Mouse (Mus musculus) hindbrain, embryonic 16.5 days (tissue): ENCODE results near the gene Nrf1. TPM values are rescaled to one million over a fixed set of nuclear protein-coding genes. Genes with fewer than 3 reads are reported as not detected.
A peak's percentile ranks its signal among the peaks of the same experiment; 100 is the strongest.

Experiments
- ATAC-seq: fragments of 200-750 bp; cut with Nextera tagmentation; 2 replicates; pipeline ENCODE4 v1.8.0; 2017; ENCODE audit warnings: moderate TSS enrichment, moderate library complexity
- H3K27ac ChIP-seq: fragments of 300-500 bp; sonication (generic); 2 replicates; pipeline ENCODE4 v1.5.1; 2014; ENCODE audit warnings: low read depth, mild to moderate bottlenecking, control low read depth, low read length, moderate library complexity
- H3K27me3 ChIP-seq: fragments of 300-500 bp; sonication (generic); replicated peaks from 2 replicates; pipeline ENCODE4 v1.6.1; 2014; ENCODE audit warnings: low read length; ENCODE audit not compliant: control insufficient read depth, insufficient read depth
- H3K36me3 ChIP-seq: fragments of 300-500 bp; sonication (generic); 2 replicates; pipeline ENCODE4 v1.6.1; 2014; ENCODE audit warnings: mild to moderate bottlenecking, low read length, moderate library complexity, mixed read lengths; ENCODE audit not compliant: control insufficient read depth, insufficient read depth
- H3K4me1 ChIP-seq: fragments of 300-500 bp; sonication (generic); 2 replicates; pipeline ENCODE4 v1.6.1; 2014; ENCODE audit warnings: low read depth, low read length; ENCODE audit not compliant: control insufficient read depth, insufficient read depth
- H3K4me2 ChIP-seq: fragments of 300-500 bp; sonication (generic); 2 replicates; pipeline ENCODE4 v1.6.1; 2014; ENCODE audit warnings: mild to moderate bottlenecking, low read length, control low read depth, moderate library complexity
- H3K4me3 ChIP-seq: fragments of 300-500 bp; sonication (generic); 2 replicates; pipeline ENCODE4 v1.5.1; 2014; ENCODE audit warnings: mild to moderate bottlenecking, low read length, control low read depth, moderate library complexity
- H3K9ac ChIP-seq: fragments of 300-500 bp; sonication (generic); 2 replicates; pipeline ENCODE4 v1.6.1; 2014; ENCODE audit warnings: low read depth, mild to moderate bottlenecking, control low read depth, low read length, moderate library complexity
- H3K9me3 ChIP-seq: fragments of 300-500 bp; sonication (generic); 2 replicates; pipeline ENCODE4 v1.6.1; 2014; ENCODE audit warnings: mild to moderate bottlenecking, low read length, moderate library complexity; ENCODE audit not compliant: control insufficient read depth
- WGBS: fragments of 180-500 bp; shearing (Covaris S2); extraction: QIAGEN DNeasy Blood & Tissue Kit; methylation state at CpG from one replicate; pipeline ENCODE4 v1.1.7; 2014; 5-methylcytosine and 5-hydroxymethylcytosine counted together
- polyA plus RNA-seq: library from polyadenylated mRNA; unstranded; fragments of >200 nt; fragmentation: Nextera tagmentation; extraction: Ambion mirVana; gene quantifications from 2 replicates; pipeline ENCODE4 v1.2.1, GENCODE M21; 2015

Gene Nrf1
- polyA plus RNA-seq, 1 experiment from 2014 or later, result 28.4 TPM

- Histone ChIP-seq H3K4me1 (peaks cover 22% of the 10 kb centered on the region), H3K27me3 (peaks cover 72% of the 10 kb centered on the region), H3K4me3 (peak overlapping the region; percentile 19; the same call in 1 of the 2 replicates), H3K4me2 (no peak overlapping the region; the same call in 1 of the 2 replicates), H3K36me3 (no peaks in the 10 kb centered on the region), H3K27ac (no peak overlapping the region), H3K9ac (no peak overlapping the region), H3K9me3 (no peaks in the 10 kb centered on the region)
- WGBS, result under 1% methylated on average over 27 of the region's 33 CpGs
- ATAC-seq, result no peak
Measured at GRCm38 (mm10) chr6:30174461-30175224, 126.9 kb downstream of the Nrf1 start.

GRCm38 (mm10) chr6:30175225-30175917 is 127.6 kb downstream of the Nrf1 start:
- peak; percentile 35; the same call in 1 of the 2 replicates for ATAC-seq
- H3K9me3 ChIP-seq, result no peaks in the 10 kb centered on the region
- H3K9ac ChIP-seq, result no peak overlapping the region
- H3K4me3 ChIP-seq, result peak overlapping the region; percentile 10; the same call in 1 of the 2 replicates
- H3K36me3 ChIP-seq, result no peaks in the 10 kb centered on the region
- peaks cover 22% of the 10 kb centered on the region for H3K4me1 ChIP-seq
- H3K4me2 ChIP-seq, result peak overlapping the region; percentile 38
- no peak overlapping the region for H3K27ac ChIP-seq
- 0% methylated on average over 45 of the region's 45 CpGs for WGBS
- peaks cover 73% of the 10 kb centered on the region for H3K27me3 ChIP-seq

DNA sequence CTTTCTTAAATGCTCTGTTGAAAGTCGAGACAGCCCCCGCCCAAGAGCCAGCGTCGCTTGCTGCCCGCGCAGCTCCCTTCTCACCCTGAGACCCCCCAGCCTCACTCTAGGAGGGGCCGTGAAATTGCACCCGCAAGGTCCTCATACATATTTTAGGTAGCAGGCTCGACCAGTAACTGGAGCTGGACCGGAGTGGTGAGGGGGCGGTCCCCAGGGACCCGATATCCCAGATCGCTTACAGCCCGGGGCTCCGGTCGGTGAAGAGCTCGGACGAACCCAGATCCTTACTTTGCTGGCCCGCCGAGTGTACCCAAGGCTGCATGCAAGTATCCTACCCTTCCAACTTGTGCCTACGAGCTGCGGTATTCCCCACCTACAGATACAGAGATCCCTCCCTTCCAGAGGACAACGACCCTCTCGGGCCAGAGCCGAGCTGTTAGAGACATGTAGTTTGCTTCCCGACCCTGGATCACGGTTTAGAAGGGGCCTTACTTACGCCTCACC is 128.2 kb downstream of the Nrf1 start:
- Histone ChIP-seq H3K27me3 (peaks cover 74% of the 10 kb centered on the region), H3K27ac (no peak overlapping the region), H3K4me3 (peak overlapping the region; percentile 10), H3K4me1 (peaks cover 22% of the 10 kb centered on the region), H3K36me3 (no peaks in the 10 kb centered on the region), H3K9me3 (no peaks in the 10 kb centered on the region), H3K4me2 (peak overlapping the region; percentile 38), H3K9ac (no peak overlapping the region; the same call in 1 of the 2 replicates)
- WGBS, result 0% methylated on average over 28 of the region's 28 CpGs
- no peak; the same call in 1 of the 2 replicates for ATAC-seq

DNA sequence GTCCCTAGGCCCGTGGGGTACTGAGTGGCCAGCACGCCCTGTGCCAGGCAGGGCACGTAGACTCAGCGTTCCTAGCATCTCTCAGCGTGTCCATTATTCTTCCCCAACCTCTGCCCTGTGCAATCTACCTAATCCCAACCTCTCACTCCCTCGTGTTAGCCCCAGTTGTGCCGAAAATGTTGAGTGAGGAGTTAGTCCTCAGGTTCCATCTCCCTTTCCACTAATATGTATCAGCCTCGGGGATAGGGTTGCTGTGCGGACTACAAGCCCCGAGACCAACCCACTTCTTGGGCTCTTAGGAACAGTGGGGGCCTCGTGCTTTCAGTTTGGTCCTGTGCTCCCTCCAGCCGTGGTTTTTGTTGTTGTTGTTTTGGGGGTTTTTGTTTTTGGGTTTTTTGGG is 128.7 kb downstream of the Nrf1 start:
- no peak overlapping the region for H3K4me2 ChIP-seq
- 5% methylated on average over 12 of the region's 12 CpGs for WGBS
- no peaks in the 10 kb centered on the region for H3K36me3 ChIP-seq
- no peak overlapping the region for H3K27ac ChIP-seq
- peaks cover 74% of the 10 kb centered on the region for H3K27me3 ChIP-seq
- H3K4me1 ChIP-seq, result peaks cover 22% of the 10 kb centered on the region
- ATAC-seq, result no peak
- no peaks in the 10 kb centered on the region for H3K9me3 ChIP-seq
- no peak overlapping the region for H3K4me3 ChIP-seq
- H3K9ac ChIP-seq, result no peak overlapping the region

- no peak overlapping the region for H3K4me2 ChIP-seq
- H3K4me3 ChIP-seq, result no peak overlapping the region
- peaks cover 69% of the 10 kb centered on the region for H3K27me3 ChIP-seq
- no peaks in the 10 kb centered on the region for H3K9me3 ChIP-seq
- ATAC-seq, result no peak
- H3K27ac ChIP-seq, result no peak overlapping the region
- no peaks in the 10 kb centered on the region for H3K36me3 ChIP-seq
- WGBS, result 6% methylated on average over 14 of the region's 14 CpGs
- peaks cover 22% of the 10 kb centered on the region for H3K4me1 ChIP-seq
- no peak overlapping the region for H3K9ac ChIP-seq
Measured at GRCm38 (mm10) chr6:30177305-30177704, 129.5 kb downstream of the Nrf1 start.

GRCm38 (mm10) chr6:30178023-30178639 is 130.3 kb downstream of the Nrf1 start:
- Histone ChIP-seq H3K4me1 (peaks cover 22% of the 10 kb centered on the region), H3K4me3 (no peak overlapping the region), H3K36me3 (no peaks in the 10 kb centered on the region), H3K27me3 (peaks cover 66% of the 10 kb centered on the region), H3K9me3 (no peaks in the 10 kb centered on the region), H3K4me2 (no peak overlapping the region), H3K27ac (no peak overlapping the region), H3K9ac (no peak overlapping the region)
- no peak for ATAC-seq
- WGBS, result 3% methylated on average over 27 of the region's 27 CpGs

DNA sequence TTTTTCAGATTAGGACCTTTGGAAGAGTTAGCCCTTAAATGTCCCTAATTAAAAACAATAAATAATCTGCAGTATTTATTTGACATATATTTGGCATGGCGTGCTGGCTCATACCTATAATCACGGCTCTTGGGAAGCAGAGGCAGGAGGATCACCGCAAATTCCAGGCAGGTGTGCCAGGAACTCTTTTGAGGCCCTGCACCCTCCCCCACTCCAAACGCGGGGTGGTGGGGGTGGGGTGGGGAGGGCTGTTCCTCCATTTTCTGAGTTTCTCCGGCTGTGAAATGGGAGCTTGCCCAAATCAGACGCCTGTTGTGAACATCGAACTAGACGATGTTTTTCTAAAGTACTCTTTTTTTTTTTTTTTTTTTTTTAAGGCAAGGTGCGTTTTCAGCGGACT is 131.3 kb downstream of the Nrf1 start:
- no peaks in the 10 kb centered on the region for H3K36me3 ChIP-seq
- H3K9me3 ChIP-seq, result peaks cover 2% of the 10 kb centered on the region; the same call in 1 of the 2 replicates
- ATAC-seq, result no peak
- no peak overlapping the region for H3K9ac ChIP-seq
- H3K27me3 ChIP-seq, result peaks cover 58% of the 10 kb centered on the region
- peaks cover 16% of the 10 kb centered on the region for H3K4me1 ChIP-seq
- WGBS, result 19% methylated on average over 11 of the region's 11 CpGs
- H3K4me3 ChIP-seq, result no peak overlapping the region
- no peak overlapping the region for H3K27ac ChIP-seq
- H3K4me2 ChIP-seq, result no peak overlapping the region

DNA sequence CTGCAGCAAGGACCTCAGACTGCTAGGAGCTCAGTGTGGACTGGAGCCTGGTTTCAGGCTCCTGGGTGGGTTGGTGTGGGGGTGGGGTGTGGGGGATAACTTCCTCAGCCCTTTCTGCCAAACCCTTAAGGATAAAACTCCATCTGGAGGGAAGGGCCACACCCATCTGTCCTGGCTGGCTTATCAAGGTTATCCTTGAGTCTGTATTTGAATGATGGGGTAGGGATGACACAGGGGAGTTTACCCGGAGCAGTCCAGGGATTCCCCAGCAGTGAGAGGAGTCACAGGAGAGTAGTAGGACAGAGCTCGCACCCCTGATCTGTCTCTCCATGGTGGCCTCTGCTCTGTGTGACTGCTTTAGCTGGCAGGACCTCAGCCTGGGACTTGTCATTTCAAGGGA is 132.5 kb downstream of the Nrf1 start:
- Histone ChIP-seq H3K27ac (no peak overlapping the region), H3K9me3 (peaks cover 2% of the 10 kb centered on the region; the same call in 1 of the 2 replicates), H3K36me3 (no peaks in the 10 kb centered on the region), H3K4me2 (no peak overlapping the region), H3K4me3 (no peak overlapping the region), H3K4me1 (peaks cover 7% of the 10 kb centered on the region), H3K27me3 (peaks cover 48% of the 10 kb centered on the region), H3K9ac (no peak overlapping the region)
- ATAC-seq, result no peak
- 43% methylated on average over 2 of the region's 2 CpGs for WGBS

DNA sequence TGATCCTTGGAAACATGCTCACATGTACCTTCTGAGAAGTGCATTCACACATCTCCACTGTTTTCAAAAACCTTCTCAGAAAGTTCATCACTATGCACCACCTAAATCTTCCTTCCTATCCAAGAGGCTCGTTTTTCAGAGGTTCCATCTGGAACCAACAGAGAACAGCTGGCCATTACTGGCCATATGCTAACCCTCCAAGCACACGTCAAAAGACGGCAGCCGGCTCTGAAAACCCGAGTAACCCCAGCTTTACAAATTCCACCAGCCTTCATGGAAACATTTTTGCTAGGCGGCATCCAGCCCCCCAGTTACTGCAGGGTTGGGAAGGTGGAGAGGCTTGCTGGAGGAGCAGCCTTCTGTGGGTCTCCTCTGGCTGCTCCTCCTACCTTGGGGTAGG is 134.2 kb downstream of the Nrf1 start:
- 55% methylated on average over 6 of the region's 6 CpGs for WGBS
- Histone ChIP-seq H3K4me1 (no peaks in the 10 kb centered on the region), H3K9me3 (peaks cover 2% of the 10 kb centered on the region; the same call in 1 of the 2 replicates), H3K27me3 (peaks cover 44% of the 10 kb centered on the region), H3K4me3 (no peak overlapping the region), H3K4me2 (no peak overlapping the region), H3K9ac (no peak overlapping the region), H3K27ac (no peak overlapping the region), H3K36me3 (no peaks in the 10 kb centered on the region)
- no peak for ATAC-seq
